Mouse (Mus musculus): ENCODE data around the gene Gjc2. TPM values are rescaled to one million over a fixed set of nuclear protein-coding genes. Genes with fewer than 3 reads are reported as not detected.
A peak's percentile ranks its signal among the peaks of the same experiment; 100 is the strongest.

Gjc2 gene
- polyA plus RNA-seq, 1 experiment from 2014 or later: not detected

GRCm38 (mm10) chr11:59135904-59136452 lies 47.0 kb downstream of the Gjc2 start, which contains the start of gene Obscn:
Gene Obscn, minus strand, starts transcription at chr11:59136402.
- WGBS: 13% methylated on average over 44 of the region's 44 CpGs
- Histone ChIP-seq H3K27me3 (ENCODE audit: control insufficient read depth, insufficient read depth, low read length) (peaks cover 31% of the 10 kb centered on the region), H3K9ac (replicated peaks; ENCODE audit: low read depth, low read length) (0 out of 2 replicates have a peak within 1 kb of the TSS, but pooled peaks have one; percentile 4), H3K27ac (ENCODE audit: low read depth, low read length) (no peak within 1 kb of the TSS), H3K36me3 (ENCODE audit: control insufficient read depth, insufficient read depth, low read length) (no peaks in the 10 kb centered on the region), H3K4me1 (ENCODE audit: control insufficient read depth, insufficient read depth, low read length) (no peaks in the 10 kb centered on the region), H3K4me2 (ENCODE audit: low read depth, low read length) (peak within 1 kb of the TSS; percentile 40), H3K4me3 (ENCODE audit: low read depth, low read length) (peak within 1 kb of the TSS; percentile 20; the same call in 1 of the 2 replicates), H3K9me3 (ENCODE audit: control insufficient read depth, low read length) (no peaks in the 10 kb centered on the region)
- no peak for ATAC-seq (ENCODE audit: low read depth)

- no peaks in the 10 kb centered on the region for H3K9me3 ChIP-seq (ENCODE audit: control insufficient read depth, low read length)
- H3K27ac ChIP-seq (ENCODE audit: low read depth, low read length): no peak overlapping the region
- ATAC-seq (ENCODE audit: low read depth): 0 out of 2 replicates have a peak, but pooled peaks have one; percentile 10
- H3K4me1 ChIP-seq (ENCODE audit: control insufficient read depth, insufficient read depth, low read length): no peaks in the 10 kb centered on the region
- no peak overlapping the region for H3K9ac ChIP-seq (replicated peaks; ENCODE audit: low read depth, low read length)
- no peaks in the 10 kb centered on the region for H3K36me3 ChIP-seq (ENCODE audit: control insufficient read depth, insufficient read depth, low read length)
- H3K4me2 ChIP-seq (ENCODE audit: low read depth, low read length): peak overlapping the region; percentile 40
- 9% methylated on average over 52 of the region's 55 CpGs for WGBS
- H3K27me3 ChIP-seq (ENCODE audit: control insufficient read depth, insufficient read depth, low read length): peaks cover 31% of the 10 kb centered on the region
- peak overlapping the region; percentile 20; the same call in 1 of the 2 replicates for H3K4me3 ChIP-seq (ENCODE audit: low read depth, low read length)
Observed at GRCm38 (mm10) chr11:59135051-59135820, 47.8 kb downstream of the Gjc2 start.

GRCm38 (mm10) chr11:59134373-59134997 lies 48.5 kb downstream of the Gjc2 start:
- H3K27me3 ChIP-seq (ENCODE audit: control insufficient read depth, insufficient read depth, low read length): peaks cover 31% of the 10 kb centered on the region
- H3K36me3 ChIP-seq (ENCODE audit: control insufficient read depth, insufficient read depth, low read length): no peaks in the 10 kb centered on the region
- no peak overlapping the region for H3K4me2 ChIP-seq (ENCODE audit: low read depth, low read length)
- no peak for ATAC-seq (ENCODE audit: low read depth)
- no peak overlapping the region for H3K9ac ChIP-seq (replicated peaks; ENCODE audit: low read depth, low read length)
- H3K27ac ChIP-seq (ENCODE audit: low read depth, low read length): no peak overlapping the region
- no peaks in the 10 kb centered on the region for H3K9me3 ChIP-seq (ENCODE audit: control insufficient read depth, low read length)
- no peaks in the 10 kb centered on the region for H3K4me1 ChIP-seq (ENCODE audit: control insufficient read depth, insufficient read depth, low read length)
- WGBS: 8% methylated on average over 35 of the region's 35 CpGs
- 0 out of 2 replicates have a peak overlapping the region, but pooled peaks have one; percentile 4 for H3K4me3 ChIP-seq (ENCODE audit: low read depth, low read length)

GRCm38 (mm10) chr11:59132065-59132464 lies 50.9 kb downstream of the Gjc2 start:
- ATAC-seq (ENCODE audit: low read depth): no peak
- Histone ChIP-seq H3K27me3 (ENCODE audit: control insufficient read depth, insufficient read depth, low read length) (peaks cover 26% of the 10 kb centered on the region), H3K27ac (ENCODE audit: low read depth, low read length) (no peak overlapping the region), H3K4me3 (ENCODE audit: low read depth, low read length) (no peak overlapping the region), H3K36me3 (ENCODE audit: control insufficient read depth, insufficient read depth, low read length) (no peaks in the 10 kb centered on the region), H3K9me3 (ENCODE audit: control insufficient read depth, low read length) (no peaks in the 10 kb centered on the region), H3K9ac (replicated peaks; ENCODE audit: low read depth, low read length) (no peak overlapping the region), H3K4me1 (ENCODE audit: control insufficient read depth, insufficient read depth, low read length) (no peaks in the 10 kb centered on the region), H3K4me2 (ENCODE audit: low read depth, low read length) (no peak overlapping the region)
- 77% methylated on average over 2 of the region's 3 CpGs for WGBS

- 66% methylated on average over 18 of the region's 18 CpGs for WGBS
- H3K4me3 ChIP-seq (ENCODE audit: low read depth, low read length): no peak overlapping the region
Observed at GRCm38 (mm10) chr11:59131348-59131919, 51.6 kb downstream of the Gjc2 start.

GRCm38 (mm10) chr11:59130782-59131181 lies 52.2 kb downstream of the Gjc2 start:
- Histone ChIP-seq H3K9ac (replicated peaks; ENCODE audit: low read depth, low read length) (no peak overlapping the region), H3K4me1 (ENCODE audit: control insufficient read depth, insufficient read depth, low read length) (no peaks in the 10 kb centered on the region), H3K4me3 (ENCODE audit: low read depth, low read length) (no peak overlapping the region), H3K4me2 (ENCODE audit: low read depth, low read length) (no peak overlapping the region), H3K9me3 (ENCODE audit: control insufficient read depth, low read length) (no peaks in the 10 kb centered on the region), H3K36me3 (ENCODE audit: control insufficient read depth, insufficient read depth, low read length) (no peaks in the 10 kb centered on the region), H3K27ac (ENCODE audit: low read depth, low read length) (no peak overlapping the region), H3K27me3 (ENCODE audit: control insufficient read depth, insufficient read depth, low read length) (peaks cover 13% of the 10 kb centered on the region)
- ATAC-seq (ENCODE audit: low read depth): no peak
- WGBS: 84% methylated on average over 9 of the region's 9 CpGs

More at GRCm38 (mm10) chr11:59131348-59131919, 51.6 kb downstream of the Gjc2 start:
- Histone ChIP-seq H3K4me1 (ENCODE audit: control insufficient read depth, insufficient read depth, low read length) (no peaks in the 10 kb centered on the region), H3K4me2 (ENCODE audit: low read depth, low read length) (no peak overlapping the region), H3K9ac (replicated peaks; ENCODE audit: low read depth, low read length) (no peak overlapping the region), H3K9me3 (ENCODE audit: control insufficient read depth, low read length) (no peaks in the 10 kb centered on the region), H3K27me3 (ENCODE audit: control insufficient read depth, insufficient read depth, low read length) (peaks cover 19% of the 10 kb centered on the region), H3K27ac (ENCODE audit: low read depth, low read length) (no peak overlapping the region), H3K36me3 (ENCODE audit: control insufficient read depth, insufficient read depth, low read length) (no peaks in the 10 kb centered on the region)
- no peak for ATAC-seq (ENCODE audit: low read depth)

Other genes starting within 250 kb of the Gjc2 start
- 661 and 689 TPM in 2 replicates for gene Rnf187, start 244.3 kb downstream of the Gjc2 start, polyA plus RNA-seq (2014; fragmentation: Nextera tagmentation; extraction: Ambion mirVana)
- 115 and 117 TPM in 2 replicates for gene Hist3h2ba, start 234.3 kb downstream of the Gjc2 start, polyA plus RNA-seq (2014; fragmentation: Nextera tagmentation; extraction: Ambion mirVana)
- 80.7 and 98.2 TPM in 2 replicates for gene Hist3h2a, start 228.5 kb downstream of the Gjc2 start, polyA plus RNA-seq (2014; fragmentation: Nextera tagmentation; extraction: Ambion mirVana)
- gene Trim17, start 228.5 kb downstream of the Gjc2 start, polyA plus RNA-seq (2014; fragmentation: Nextera tagmentation; extraction: Ambion mirVana): 0.80 and 1.5 TPM in 2 replicates
- 20.4 TPM in 2 replicates for gene Trim11, start 205.1 kb downstream of the Gjc2 start, polyA plus RNA-seq (2014; fragmentation: Nextera tagmentation; extraction: Ambion mirVana)
- gene Obscn, start 46.8 kb downstream of the Gjc2 start, polyA plus RNA-seq (2014; fragmentation: Nextera tagmentation; extraction: Ambion mirVana): 0.45 and 0.74 TPM in 2 replicates
- 3.6 and 4.0 TPM in 2 replicates for gene Iba57, start 19.5 kb downstream of the Gjc2 start, polyA plus RNA-seq (2014; fragmentation: Nextera tagmentation; extraction: Ambion mirVana)
- gene Guk1, start 9.0 kb upstream of the Gjc2 start, polyA plus RNA-seq (2014; fragmentation: Nextera tagmentation; extraction: Ambion mirVana): 224 and 266 TPM in 2 replicates
- gene Mrpl55, start 19.3 kb upstream of the Gjc2 start, polyA plus RNA-seq (2014; fragmentation: Nextera tagmentation; extraction: Ambion mirVana): 97.4 and 108 TPM in 2 replicates
- 22.4 and 25.4 TPM in 2 replicates for gene 2310033P09Rik, start 25.1 kb upstream of the Gjc2 start, polyA plus RNA-seq (2014; fragmentation: Nextera tagmentation; extraction: Ambion mirVana)
- 617 and 621 TPM in 2 replicates for gene Arf1, start 45.1 kb upstream of the Gjc2 start, polyA plus RNA-seq (2014; fragmentation: Nextera tagmentation; extraction: Ambion mirVana)
- 0.12 and 0.31 TPM in 2 replicates for gene Wnt3a, start 107.5 kb upstream of the Gjc2 start, polyA plus RNA-seq (2014; fragmentation: Nextera tagmentation; extraction: Ambion mirVana)
- 0.72 and 2.1 TPM in 2 replicates for gene Wnt9a, start 123.7 kb upstream of the Gjc2 start, polyA plus RNA-seq (2014; fragmentation: Nextera tagmentation; extraction: Ambion mirVana)
- gene Prss38, start 192.4 kb upstream of the Gjc2 start, polyA plus RNA-seq (2014; fragmentation: Nextera tagmentation; extraction: Ambion mirVana): not detected in 2 replicates

All from neural tube, embryonic 14.5 days (tissue).